Mouse (Mus musculus): ENCODE data around the gene Washc4. TPM values are rescaled to one million over a fixed set of nuclear protein-coding genes. Genes with fewer than 3 reads are reported as not detected.

The Washc4 gene
- total RNA-seq, 4 experiments from 2014 or later: 12.3 to 14.9 (median 12.9) TPM

GRCm38 (mm10) chr10:83634461-83634860 lies 90.9 kb downstream of the Washc4 start:
- no peak for DNase-seq (ENCODE audit: low spot score)

DNA sequence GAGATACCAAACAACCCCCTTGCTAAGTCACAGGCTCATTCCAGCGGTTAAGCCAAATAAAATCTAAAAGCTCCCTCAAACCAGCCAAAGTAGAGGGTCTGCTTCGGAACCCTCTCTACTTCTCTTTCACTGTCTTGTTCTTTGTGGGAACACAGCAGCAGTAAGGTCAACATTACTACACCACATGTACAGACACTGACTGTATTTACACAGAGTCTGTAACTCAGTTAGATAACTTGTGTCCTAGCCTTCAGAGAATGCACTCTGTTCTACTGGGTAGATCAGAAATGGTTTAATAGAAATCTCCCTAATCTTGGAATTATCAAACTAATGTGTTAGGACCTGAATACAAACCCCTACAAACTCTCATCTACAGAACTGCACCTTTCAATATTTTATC lies 92.6 kb downstream of the Washc4 start:
- DNase-seq (ENCODE audit: low spot score): no peak

GRCm38 (mm10) chr10:83637295-83637694 lies 93.7 kb downstream of the Washc4 start:
- DNase-seq (ENCODE audit: low spot score): peak; percentile 89

- no peak for DNase-seq (ENCODE audit: low spot score)
These were observed 96.4 kb downstream of the Washc4 start for GRCm38 (mm10) chr10:83639881-83640386.

DNA sequence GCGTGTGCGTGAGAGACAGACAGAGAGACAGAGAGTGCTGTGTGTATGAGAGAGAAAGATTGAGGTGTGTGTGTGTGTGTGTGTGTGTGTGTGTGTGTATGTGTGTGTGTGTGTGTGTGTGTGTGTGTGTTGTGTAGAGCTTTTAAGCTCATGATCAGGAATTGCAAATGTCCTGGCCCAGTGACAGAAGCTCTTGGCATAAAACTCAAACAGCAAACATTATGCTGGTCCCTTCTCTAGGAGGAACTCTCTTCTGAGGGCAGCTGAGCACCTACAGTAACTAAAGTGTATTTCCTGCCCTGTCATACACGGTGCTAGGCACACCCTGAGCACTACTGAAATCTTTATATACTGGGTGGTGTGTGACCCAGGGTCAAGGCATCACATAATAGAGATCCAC lies 98.1 kb downstream of the Washc4 start:
- no peak for DNase-seq (ENCODE audit: low spot score)

GRCm38 (mm10) chr10:83644167-83644566 lies 100.6 kb downstream of the Washc4 start:
- DNase-seq (ENCODE audit: low spot score): no peak

DNA sequence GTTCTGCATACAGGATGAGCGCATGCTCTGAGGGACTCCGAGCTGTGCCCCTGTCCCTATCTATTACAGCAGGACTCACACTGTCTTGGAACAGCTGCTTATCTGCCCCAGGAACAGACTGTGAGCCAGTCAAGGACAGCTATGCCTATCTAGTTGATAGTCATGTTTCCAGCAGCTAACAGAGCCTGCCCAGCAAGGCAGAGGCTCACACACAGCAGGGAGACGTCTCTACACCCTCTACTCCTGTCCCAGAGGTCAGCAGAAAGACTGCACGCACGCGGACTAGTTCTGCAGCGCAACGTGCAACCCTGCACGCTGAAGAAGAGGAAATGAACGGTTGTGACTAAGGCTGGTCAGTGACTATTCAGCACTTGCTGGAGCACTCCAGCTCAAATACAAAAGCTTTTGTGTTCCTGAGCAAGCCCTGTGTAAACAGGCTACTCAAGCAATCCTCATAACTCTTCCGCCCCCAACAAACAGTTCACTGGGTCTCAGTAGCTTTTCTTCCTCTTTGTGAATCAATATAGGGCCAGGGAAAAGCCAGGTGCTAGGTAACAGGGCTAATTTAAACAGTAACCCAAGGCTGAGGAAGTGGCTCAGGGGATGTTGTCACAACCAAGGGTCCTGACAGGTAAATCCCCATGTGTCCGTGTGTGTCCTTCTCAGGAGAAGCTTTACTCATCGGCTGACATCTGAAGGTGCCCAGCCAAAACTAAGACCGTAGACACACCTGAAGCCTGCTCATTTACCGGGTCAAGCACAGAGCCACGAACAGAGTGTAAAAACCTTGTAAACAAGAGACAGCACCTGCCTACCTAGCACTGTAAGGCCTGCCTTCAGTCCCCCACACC lies 101.5 kb downstream of the Washc4 start:
- peak; percentile 42 for DNase-seq (ENCODE audit: low spot score)

- no peak for DNase-seq (ENCODE audit: low spot score)
These were observed 102.1 kb downstream of the Washc4 start for GRCm38 (mm10) chr10:83645716-83645990.

Other genes with a start within 250 kb of the Washc4 start
- gene Slc41a2, start 205.9 kb upstream of the Washc4 start, total RNA-seq (2022): 1 to 10 TPM in 3 of 4 experiments, under 1 TPM in 1; 0.88 to 2.9 (median 1.9) TPM
- gene D10Wsu102e, start 183.5 kb upstream of the Washc4 start, total RNA-seq (2022): under 1 TPM; 0.57 to 0.72 (median 0.60) TPM
- gene Aldh1l2, start 9.6 kb upstream of the Washc4 start, total RNA-seq (2022): 10 to 100 TPM in 3 of 4 experiments, 1 to 10 TPM in 1; 9.5 to 14.1 (median 13.7) TPM
- 10 to 100 TPM; 33.4 to 42.5 (median 39.3) TPM for gene Appl2, start 105.0 kb downstream of the Washc4 start, total RNA-seq (2022)
- 1 to 10 TPM; 3.2 to 9.0 (median 5.4) TPM for gene 1500009L16Rik, start 179.1 kb downstream of the Washc4 start, total RNA-seq (2022)

Measured in heart, adult 8-10 months (tissue).